ENCODE assay signal across 26 mouse cellular contexts in genomic region chr4:75974728-75975127, GRCm38 (mm10).
A peak's percentile ranks its signal among the peaks of the same experiment; 100 is the strongest.
DNase-seq lines count a peak whose midpoint lies in the region; ATAC-seq lines count a peak whose summit lies in the region.
"Had no signal": no experiment of that assay in that cellular context is flagged by ENCODE, and none has a peak within 500 bp of the region (broad histone marks: within the 10 kb centered on the region; RNA-seq: fewer than 3 reads in every experiment).

No protein-coding gene starts in this region.

- no peak overlapping the region for H3K4me3 ChIP-seq in heart, embryonic 13.5 days
- H3K4me3 ChIP-seq in embryonic facial prominence, embryonic 13.5 days = no peak overlapping the region
- H3K4me3 ChIP-seq in liver, embryonic 13.5 days (replicated peaks) = no peak overlapping the region
- H3K4me3 ChIP-seq in heart, embryonic 10.5 days = no peak overlapping the region
- H3K4me3 ChIP-seq: erythroblast, embryonic 14.5 days; hindbrain, embryonic 12.5 days; limb, embryonic 15.5 days; midbrain, embryonic 10.5 days had no signal

- WGBS in heart, embryonic 13.5 days = 59% methylated on average over 3 of the region's 3 CpGs
- WGBS in embryonic facial prominence, embryonic 13.5 days = 62% methylated on average over 3 of the region's 3 CpGs
- 45% methylated on average over 3 of the region's 3 CpGs for WGBS in liver, embryonic 13.5 days (ENCODE audit: insufficient replicate concordance)
- 57% methylated on average over 3 of the region's 3 CpGs for WGBS in heart, embryonic 10.5 days

- no peaks in the 10 kb centered on the region for H3K36me3 ChIP-seq in heart, embryonic 13.5 days
- peaks cover 16% of the 10 kb centered on the region for H3K36me3 ChIP-seq in embryonic facial prominence, embryonic 13.5 days
- no peaks in the 10 kb centered on the region for H3K36me3 ChIP-seq in liver, embryonic 13.5 days
- no peaks in the 10 kb centered on the region for H3K36me3 ChIP-seq in heart, embryonic 10.5 days
- H3K36me3 ChIP-seq: hindbrain, embryonic 12.5 days; midbrain, embryonic 10.5 days had no signal

- H3K4me2 ChIP-seq in heart, embryonic 13.5 days = no peak overlapping the region
- no peak overlapping the region for H3K4me2 ChIP-seq in embryonic facial prominence, embryonic 13.5 days
- no peak overlapping the region for H3K4me2 ChIP-seq in liver, embryonic 13.5 days
- H3K4me2 ChIP-seq: hindbrain, embryonic 12.5 days; limb, embryonic 15.5 days had no signal

- no peaks in the 10 kb centered on the region for H3K27me3 ChIP-seq in heart, embryonic 13.5 days (replicated peaks)
- no peaks in the 10 kb centered on the region for H3K27me3 ChIP-seq in embryonic facial prominence, embryonic 13.5 days
- no peaks in the 10 kb centered on the region for H3K27me3 ChIP-seq in liver, embryonic 13.5 days
- H3K27me3 ChIP-seq in heart, embryonic 10.5 days (ENCODE audit: insufficient read depth, poor library complexity, severe bottlenecking) = no peaks in the 10 kb centered on the region
- H3K27me3 ChIP-seq: hindbrain, embryonic 12.5 days; limb, embryonic 15.5 days had no signal

- peak overlapping the region; percentile 2; the same call in 1 of the 2 replicates for H3K27ac ChIP-seq in heart, embryonic 13.5 days (replicated peaks)
- H3K27ac ChIP-seq in embryonic facial prominence, embryonic 13.5 days = 0 out of 2 replicates have a peak overlapping the region, but pooled peaks have one; percentile 40
- no peak overlapping the region for H3K27ac ChIP-seq in liver, embryonic 13.5 days
- no peak overlapping the region for H3K27ac ChIP-seq in heart, embryonic 10.5 days
- H3K27ac ChIP-seq: hindbrain, embryonic 12.5 days; kidney, postnatal 0 days; limb, embryonic 15.5 days; midbrain, embryonic 10.5 days had no signal

- H3K9me3 ChIP-seq in heart, embryonic 13.5 days = no peaks in the 10 kb centered on the region
- no peaks in the 10 kb centered on the region for H3K9me3 ChIP-seq in embryonic facial prominence, embryonic 13.5 days
- no peaks in the 10 kb centered on the region for H3K9me3 ChIP-seq in liver, embryonic 13.5 days (replicated peaks)
- H3K9me3 ChIP-seq in heart, embryonic 10.5 days = no peaks in the 10 kb centered on the region
- H3K9me3 ChIP-seq: hindbrain, embryonic 12.5 days; limb, embryonic 15.5 days; midbrain, embryonic 10.5 days had no signal

- peaks cover 8% of the 10 kb centered on the region for H3K4me1 ChIP-seq in heart, embryonic 13.5 days
- H3K4me1 ChIP-seq in embryonic facial prominence, embryonic 13.5 days = peaks cover 7% of the 10 kb centered on the region
- no peaks in the 10 kb centered on the region for H3K4me1 ChIP-seq in liver, embryonic 13.5 days (replicated peaks)
- H3K4me1 ChIP-seq in heart, embryonic 10.5 days = peaks cover 6% of the 10 kb centered on the region
- H3K4me1 ChIP-seq: hindbrain, embryonic 12.5 days; limb, embryonic 15.5 days; midbrain, embryonic 10.5 days had no signal

- DNase-seq in heart, adult 8-10 months (ENCODE audit: low spot score) = no peak
- peak; percentile 31 for DNase-seq in liver, embryonic 13.5 days
- DNase-seq in kidney, postnatal 14 days = no peak
- no peak for DNase-seq in layer of hippocampus, adult 18-20 months (ENCODE audit: low spot score in 2 of 2)
- no peak for DNase-seq in heart, embryonic 10.5 days (ENCODE audit: low spot score)
- DNase-seq: adrenal gland, postnatal 14 days; cerebellum, adult 11 months; cerebellum, adult 9-11 months; gastrocnemius, postnatal 14 days; heart, adult 11 months; kidney, adult 18-20 months; layer of hippocampus, postnatal 36 days; lung, postnatal 4 days; right cerebral cortex, adult 18-20 months; right cerebral cortex, postnatal 4 days; thymus, postnatal 36 days had no signal

- H3K9ac ChIP-seq in heart, embryonic 13.5 days = no peak overlapping the region
- H3K9ac ChIP-seq in embryonic facial prominence, embryonic 13.5 days = no peak overlapping the region
- no peak overlapping the region for H3K9ac ChIP-seq in liver, embryonic 13.5 days
- H3K9ac ChIP-seq: hindbrain, embryonic 12.5 days; limb, embryonic 15.5 days had no signal

- ATAC-seq in heart, embryonic 13.5 days (ENCODE audit: extremely low read depth, insufficient number of reproducible peaks, low FRiP score, low TSS enrichment) = no peak
- ATAC-seq in embryonic facial prominence, embryonic 13.5 days (ENCODE audit: insufficient number of reproducible peaks, insufficient read depth, low FRiP score, low TSS enrichment, low read depth) = no peak
- ATAC-seq in liver, embryonic 13.5 days (ENCODE audit: low read depth) = peak; percentile 81
- peak; percentile 34 for ATAC-seq in megakaryocyte-erythroid progenitor cell, adult 5-6 weeks (replicated peaks; ENCODE audit: low FRiP score, low TSS enrichment, poor library complexity, severe bottlenecking)
- ATAC-seq: forebrain, embryonic 14.5 days; inflammation-experienced regulatory T-cells, adult 6 months had no signal

Comparison
In these comparisons a context has a peak if more than half of its experiments do, and no peak if none do; other contexts are left out.
1. H3K27ac ChIP-seq: peak in heart, embryonic 13.5 days (single experiment) and embryonic facial prominence, embryonic 13.5 days (single experiment); none in liver, embryonic 13.5 days (single experiment) and heart, embryonic 10.5 days (single experiment).
2. ATAC-seq: peak in liver, embryonic 13.5 days (single experiment) and megakaryocyte-erythroid progenitor cell, adult 5-6 weeks (single experiment); none in heart, embryonic 13.5 days (single experiment) and embryonic facial prominence, embryonic 13.5 days (single experiment).